Mouse (Mus musculus) lung, embryonic 14.5 days (tissue): ENCODE results near the gene Klhl3. TPM values are rescaled to one million over a fixed set of nuclear protein-coding genes. Genes with fewer than 3 reads are reported as not detected.

Experiments
- ATAC-seq: fragments of 200-750 bp; cut with Nextera tagmentation; 2 replicates; pipeline ENCODE4 v1.8.0; 2017; ENCODE audit warnings: mild to moderate bottlenecking, moderate TSS enrichment, moderate library complexity; ENCODE audit not compliant: insufficient read depth
- DNase-seq: peaks from one replicate; pipeline ENCODE4 v3.0.0-alpha.2; 2015
- H3K27ac ChIP-seq: fragments of 300-500 bp; sonication (generic); 2 replicates; pipeline ENCODE4 v1.5.1; 2014; ENCODE audit warnings: low read depth, mild to moderate bottlenecking, moderate library complexity
- H3K27me3 ChIP-seq: fragments of 300-500 bp; sonication (generic); 2 replicates; pipeline ENCODE4 v1.6.1; 2014; ENCODE audit warnings: low read length, control low read depth; ENCODE audit not compliant: insufficient read depth
- H3K36me3 ChIP-seq: fragments of 300-500 bp; sonication (generic); 2 replicates; pipeline ENCODE4 v1.6.1; 2014; ENCODE audit warnings: control low read depth; ENCODE audit not compliant: insufficient read depth
- H3K4me1 ChIP-seq: fragments of 300-500 bp; sonication (generic); 2 replicates; pipeline ENCODE4 v1.6.1; 2014; ENCODE audit warnings: antibody characterized with exemption, control low read depth; ENCODE audit not compliant: insufficient read depth
- H3K4me2 ChIP-seq: fragments of 300-500 bp; sonication (generic); 2 replicates; pipeline ENCODE4 v1.6.1; 2014; ENCODE audit warnings: mild to moderate bottlenecking
- H3K4me3 ChIP-seq: fragments of 300-500 bp; sonication (generic); 2 replicates; pipeline ENCODE4 v1.5.1; 2014; ENCODE audit warnings: low read depth, low read length
- H3K9ac ChIP-seq: fragments of 300-500 bp; sonication (generic); 2 replicates; pipeline ENCODE4 v1.6.1; 2014
- H3K9me3 ChIP-seq: fragments of 300-500 bp; sonication (generic); 2 replicates; pipeline ENCODE4 v1.6.1; 2016; ENCODE audit warnings: low read depth, low read length, control low read depth
- CTCF ChIP-seq: IDR thresholded peaks from 2 replicates; pipeline ENCODE4 v1.5.1; 2016; ENCODE audit warnings: antibody characterized with exemption, low read depth
- WGBS: fragments of 180-500 bp; shearing (Covaris S2); extraction: QIAGEN DNeasy Blood & Tissue Kit; methylation state at CpG from one replicate; pipeline ENCODE4 v1.1.7; 2014; 5-methylcytosine and 5-hydroxymethylcytosine counted together
- polyA plus RNA-seq: library from polyadenylated mRNA; unstranded; fragments of >200 nt; fragmentation: Nextera tagmentation; extraction: Ambion mirVana; gene quantifications from 2 replicates; pipeline ENCODE4 v1.2.1, GENCODE M21; 2014

Klhl3 gene
- polyA plus RNA-seq, 1 experiment from 2014 or later: 3.9 TPM

DNA sequence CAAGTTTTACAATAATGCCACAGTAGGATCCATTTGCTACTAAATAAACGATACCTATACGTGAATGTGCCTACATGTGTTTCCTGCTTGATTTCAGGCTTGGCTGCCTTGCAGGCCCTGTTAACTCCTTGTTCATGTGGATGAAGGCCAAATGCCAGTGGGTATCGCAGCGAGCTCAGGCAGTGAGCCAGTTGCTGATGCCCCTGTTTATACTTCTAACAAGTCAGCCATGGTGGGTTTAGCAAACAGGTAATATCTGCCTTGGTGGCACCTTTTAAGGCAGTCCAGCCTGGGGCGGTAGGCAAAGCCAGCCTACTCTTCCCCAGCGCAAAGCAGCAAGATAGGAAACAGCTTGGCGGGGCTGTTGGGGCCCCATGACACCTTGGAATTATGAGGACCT lies 103.0 kb downstream of the Klhl3 start:
- no peaks in the 10 kb centered on the region for H3K9me3 ChIP-seq
- no peak for TF ChIP-seq CTCF
- 0 out of 2 replicates have a peak, but pooled peaks cover 4% of the 10 kb centered on the region for H3K4me1 ChIP-seq
- H3K27ac ChIP-seq: no peak overlapping the region
- H3K4me3 ChIP-seq: no peak overlapping the region
- 86% methylated on average over 7 of the region's 7 CpGs for WGBS
- H3K27me3 ChIP-seq: no peaks in the 10 kb centered on the region
- 0 out of 2 replicates have a peak, but pooled peaks cover 3% of the 10 kb centered on the region for H3K36me3 ChIP-seq
- no peak for DNase-seq
- no peak for ATAC-seq
- no peak overlapping the region for H3K4me2 ChIP-seq
- H3K9ac ChIP-seq: no peak overlapping the region

DNA sequence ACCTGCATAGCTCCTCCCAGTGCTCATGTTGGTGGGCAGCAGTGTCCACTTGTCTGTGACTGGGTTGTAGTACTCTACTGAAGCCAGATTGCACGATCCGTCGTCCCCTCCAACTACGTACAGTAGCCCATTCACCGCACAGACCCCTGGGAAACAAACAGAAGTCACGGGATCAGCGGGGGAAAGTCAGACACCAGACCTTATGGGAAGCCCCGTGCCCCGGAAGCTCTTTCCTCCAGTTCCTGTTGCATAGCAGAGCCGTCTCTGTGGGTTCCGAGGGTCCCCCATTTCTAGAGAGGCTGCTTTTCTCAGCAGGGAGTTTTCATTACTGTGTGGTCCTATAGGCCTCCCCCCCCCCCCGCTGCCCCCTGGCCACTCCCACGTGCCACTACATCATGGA lies 104.1 kb downstream of the Klhl3 start:
- Histone ChIP-seq H3K4me3 (no peak overlapping the region), H3K36me3 (0 out of 2 replicates have a peak, but pooled peaks cover 6% of the 10 kb centered on the region), H3K4me1 (0 out of 2 replicates have a peak, but pooled peaks cover 4% of the 10 kb centered on the region), H3K9me3 (no peaks in the 10 kb centered on the region), H3K4me2 (no peak overlapping the region), H3K27ac (no peak overlapping the region), H3K9ac (no peak overlapping the region), H3K27me3 (no peaks in the 10 kb centered on the region)
- no peak for ATAC-seq
- no peak for TF ChIP-seq CTCF
- DNase-seq: no peak
- WGBS: 74% methylated on average over 13 of the region's 13 CpGs

- Histone ChIP-seq H3K27ac (peak overlapping the region; percentile 20; the same call in 1 of the 2 replicates), H3K4me2 (peak overlapping the region; percentile 8; the same call in 1 of the 2 replicates), H3K4me3 (no peak overlapping the region), H3K27me3 (no peaks in the 10 kb centered on the region), H3K4me1 (0 out of 2 replicates have a peak, but pooled peaks cover 4% of the 10 kb centered on the region), H3K9me3 (no peaks in the 10 kb centered on the region), H3K9ac (no peak overlapping the region), H3K36me3 (0 out of 2 replicates have a peak, but pooled peaks cover 9% of the 10 kb centered on the region)
- DNase-seq (no peak), ATAC-seq (peak; percentile 55)
- no peak for TF ChIP-seq CTCF
- 74% methylated on average over 5 of the region's 5 CpGs for WGBS
These were observed 105.4 kb downstream of the Klhl3 start for GRCm38 (mm10) chr13:58008038-58008364.

- no peaks in the 10 kb centered on the region for H3K27me3 ChIP-seq
- 0 out of 2 replicates have a peak, but pooled peaks cover 4% of the 10 kb centered on the region for H3K4me1 ChIP-seq
- TF ChIP-seq CTCF: no peak
- peak overlapping the region; percentile 8 for H3K4me2 ChIP-seq
- peak; percentile 87 for DNase-seq
- H3K4me3 ChIP-seq: no peak overlapping the region
- H3K27ac ChIP-seq: peak overlapping the region; percentile 61
- H3K36me3 ChIP-seq: 0 out of 2 replicates have a peak, but pooled peaks cover 9% of the 10 kb centered on the region
- no peak overlapping the region for H3K9ac ChIP-seq
- H3K9me3 ChIP-seq: no peaks in the 10 kb centered on the region
- WGBS: 38% methylated on average over 15 of the region's 16 CpGs
- ATAC-seq: peak; percentile 80
These were observed 105.9 kb downstream of the Klhl3 start for GRCm38 (mm10) chr13:58007256-58008037.

GRCm38 (mm10) chr13:58001792-58002191 lies 111.6 kb downstream of the Klhl3 start:
- no peak overlapping the region for H3K9ac ChIP-seq
- ATAC-seq (no peak), DNase-seq (no peak)
- H3K4me1 ChIP-seq: 0 out of 2 replicates have a peak, but pooled peaks cover 4% of the 10 kb centered on the region
- H3K36me3 ChIP-seq: 0 out of 2 replicates have a peak, but pooled peaks cover 9% of the 10 kb centered on the region
- WGBS: 82% methylated on average over 3 of the region's 3 CpGs
- TF ChIP-seq CTCF: no peak
- no peaks in the 10 kb centered on the region for H3K9me3 ChIP-seq
- no peaks in the 10 kb centered on the region for H3K27me3 ChIP-seq
- no peak overlapping the region for H3K4me2 ChIP-seq
- no peak overlapping the region for H3K27ac ChIP-seq
- H3K4me3 ChIP-seq: no peak overlapping the region

DNA sequence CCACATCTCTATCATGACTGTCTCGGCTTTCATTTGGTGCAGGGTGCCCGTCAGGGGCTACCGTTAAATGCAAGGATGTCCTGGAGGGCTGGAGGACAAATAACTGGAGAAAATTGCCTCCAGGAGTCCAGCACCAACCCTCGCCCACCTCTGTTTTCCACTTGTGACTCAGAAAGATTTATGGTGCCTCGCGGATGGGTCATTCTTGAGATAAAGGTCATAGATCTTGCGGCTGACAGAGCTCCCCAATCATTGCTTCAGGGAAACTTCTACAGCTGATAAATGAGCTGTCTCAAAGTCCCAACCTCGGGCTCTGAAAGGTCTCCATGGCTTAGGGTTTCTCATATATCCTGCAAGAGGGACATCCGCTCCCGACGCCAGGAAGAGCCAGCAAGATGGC lies 116.9 kb downstream of the Klhl3 start:
- H3K9ac ChIP-seq: no peak overlapping the region
- H3K9me3 ChIP-seq: no peaks in the 10 kb centered on the region
- ATAC-seq (no peak), DNase-seq (no peak)
- no peaks in the 10 kb centered on the region; the same call in 1 of the 2 replicates for H3K27me3 ChIP-seq
- H3K4me3 ChIP-seq: no peak overlapping the region
- TF ChIP-seq CTCF: no peak
- no peaks in the 10 kb centered on the region for H3K4me1 ChIP-seq
- 20% methylated on average over 11 of the region's 11 CpGs for WGBS
- H3K27ac ChIP-seq: no peak overlapping the region
- H3K36me3 ChIP-seq: no peaks in the 10 kb centered on the region
- no peak overlapping the region for H3K4me2 ChIP-seq

- TF ChIP-seq CTCF: no peak
- Histone ChIP-seq H3K9ac (no peak overlapping the region), H3K4me3 (no peak overlapping the region), H3K9me3 (no peaks in the 10 kb centered on the region), H3K27ac (no peak overlapping the region), H3K4me1 (no peaks in the 10 kb centered on the region), H3K27me3 (no peaks in the 10 kb centered on the region; the same call in 1 of the 2 replicates), H3K36me3 (no peaks in the 10 kb centered on the region), H3K4me2 (no peak overlapping the region)
- ATAC-seq (no peak), DNase-seq (no peak)
- 17% methylated on average over 13 of the region's 13 CpGs for WGBS
These were observed 117.5 kb downstream of the Klhl3 start for GRCm38 (mm10) chr13:57995864-57996263.
